Mouse (Mus musculus) ES-E14 (cell line): ENCODE results near the gene Actl6b. TPM values are rescaled to one million over a fixed set of nuclear protein-coding genes. Genes with fewer than 3 reads are reported as not detected.

ENCODE experiments used
- DNase-seq: peaks from one replicate; pipeline ENCODE4 v3.0.0-alpha.2; 2013; ENCODE audit warnings: low read depth, low spot score
- H3K27ac ChIP-seq: 2 replicates; pipeline ENCODE4 v1.5.1; 2012; ENCODE audit warnings: low read depth, mild to moderate bottlenecking, low read length, moderate library complexity, mixed read lengths; ENCODE audit not compliant: poor library complexity, insufficient read depth, severe bottlenecking
- H3K36me3 ChIP-seq: 2 replicates; pipeline ENCODE4 v1.6.1; 2012; ENCODE audit warnings: mild to moderate bottlenecking, low read length, moderate library complexity, mixed read lengths; ENCODE audit not compliant: control insufficient read depth, poor library complexity, insufficient read depth, severe bottlenecking
- H3K4me1 ChIP-seq, 2 experiments: fragments of 150-350 bp in 1 of 2; sonication (generic) in 1 of 2; 2 replicates each; pipeline ENCODE4 v1.6.1; 2012; ENCODE audit warnings: low read length in 2 of 2, mild to moderate bottlenecking in 1 of 2, mixed read lengths in 1 of 2; ENCODE audit not compliant: control insufficient read depth in 2 of 2, insufficient read depth in 2 of 2, poor library complexity in 1 of 2
- H3K4me3 ChIP-seq, 2 experiments: fragments of 150-350 bp in 1 of 2; sonication (generic) in 1 of 2; 2 replicates each; pipeline ENCODE4 v1.5.1; 2012; ENCODE audit warnings: low read length in 2 of 2, low read depth in 1 of 2, mild to moderate bottlenecking in 1 of 2, mixed read lengths in 1 of 2; ENCODE audit not compliant: insufficient read depth in 1 of 2, poor library complexity in 1 of 2, severe bottlenecking in 1 of 2
- H3K9ac ChIP-seq: 2 replicates; pipeline ENCODE4 v1.6.1; 2012; ENCODE audit warnings: low read depth, mild to moderate bottlenecking, low read length, mixed read lengths; ENCODE audit not compliant: poor library complexity, insufficient read depth, severe bottlenecking
- H3K9me3 ChIP-seq: fragments of 150-350 bp; sonication (generic); 2 replicates; pipeline ENCODE4 v1.6.1; 2012; ENCODE audit warnings: low read depth, mild to moderate bottlenecking, low read length; ENCODE audit not compliant: control insufficient read depth, insufficient read depth
- CHD2 ChIP-seq: IDR thresholded peaks from 2 replicates; pipeline ENCODE4 v1.6.1; 2014; ENCODE audit warnings: mild to moderate bottlenecking, low read depth, low read length, inconsistent platforms
- HCFC1 ChIP-seq: IDR thresholded peaks from 2 replicates; pipeline ENCODE4 v1.6.1; 2012; ENCODE audit warnings: low read length, inconsistent platforms, borderline replicate concordance; ENCODE audit not compliant: insufficient read depth
- MAFK ChIP-seq: IDR thresholded peaks from 2 replicates; pipeline ENCODE4 v1.6.1; 2014; ENCODE audit warnings: mild to moderate bottlenecking, low read depth, low read length, inconsistent platforms; ENCODE audit not compliant: insufficient read depth
- ZC3H11A ChIP-seq: IDR thresholded peaks from 2 replicates; pipeline ENCODE4 v1.6.1; 2012; ENCODE audit warnings: low read depth, mild to moderate bottlenecking, inconsistent platforms, low read length, borderline replicate concordance
- ZNF384 ChIP-seq: IDR thresholded peaks from 2 replicates; pipeline ENCODE4 v1.6.1; 2012; ENCODE audit warnings: low read depth, low read length, inconsistent platforms
- in situ Hi-C, 2 experiments: fragments of 600-800 bp; cut with MboI; formaldehyde crosslinking; loops; one replicate each; pipeline ENCODE4 v1.15.1; 2025; ENCODE audit warnings: low sequenced_read_pairs in 2 of 2, inconsistent platforms in 1 of 2; ENCODE audit not compliant: unreplicated experiment in 2 of 2
- total RNA-seq: library from RNA; depleted of rRNA; stranded (reverse); fragments of 300-350 nt; gene quantifications from 2 replicates; pipeline ENCODE4 v1.2.3, GENCODE M21; 2012

Actl6b gene
- total RNA-seq, 1 experiment = not detected

DNA sequence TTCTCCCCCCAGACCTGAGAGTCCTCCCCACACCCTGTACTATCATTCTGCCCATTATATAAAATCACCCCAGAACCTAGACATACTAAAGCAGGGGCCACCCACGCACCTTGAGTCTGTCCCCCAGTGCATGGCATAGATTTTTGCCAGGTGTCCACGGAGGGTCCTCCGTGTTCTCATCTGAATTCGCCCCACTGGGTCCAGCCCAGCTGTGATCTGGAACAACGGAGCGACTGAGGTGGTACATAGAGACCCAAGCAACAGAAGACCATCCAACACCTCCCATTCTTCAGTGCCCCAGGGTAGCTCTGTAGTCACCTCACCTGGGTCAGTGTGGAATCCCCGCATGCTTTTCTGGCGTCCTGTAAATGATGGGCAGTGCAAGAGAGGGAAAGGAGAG is 23.2 kb upstream of the Actl6b start:
- no peak for DNase-seq
- H3K4me1 ChIP-seq = peaks cover 0 to 17% of the 10 kb centered on the region in 2 experiments; a peak in 2 of 4 replicates
- H3K9me3 ChIP-seq = no peaks in the 10 kb centered on the region
- H3K9ac ChIP-seq = no peak overlapping the region
- 0 out of 4 replicates have a peak overlapping the region, but pooled peaks have one; percentile 28 to 86 for H3K4me3 ChIP-seq
- no peak overlapping the region for H3K27ac ChIP-seq
- TF ChIP-seq ZNF384 = no peak
- TF ChIP-seq CHD2 = no peak
- TF ChIP-seq MAFK = no peak
- TF ChIP-seq HCFC1 = no peak
- no peak for TF ChIP-seq ZC3H11A
- in situ Hi-C loops = no loop called here
- peaks cover 41% of the 10 kb centered on the region for H3K36me3 ChIP-seq

DNA sequence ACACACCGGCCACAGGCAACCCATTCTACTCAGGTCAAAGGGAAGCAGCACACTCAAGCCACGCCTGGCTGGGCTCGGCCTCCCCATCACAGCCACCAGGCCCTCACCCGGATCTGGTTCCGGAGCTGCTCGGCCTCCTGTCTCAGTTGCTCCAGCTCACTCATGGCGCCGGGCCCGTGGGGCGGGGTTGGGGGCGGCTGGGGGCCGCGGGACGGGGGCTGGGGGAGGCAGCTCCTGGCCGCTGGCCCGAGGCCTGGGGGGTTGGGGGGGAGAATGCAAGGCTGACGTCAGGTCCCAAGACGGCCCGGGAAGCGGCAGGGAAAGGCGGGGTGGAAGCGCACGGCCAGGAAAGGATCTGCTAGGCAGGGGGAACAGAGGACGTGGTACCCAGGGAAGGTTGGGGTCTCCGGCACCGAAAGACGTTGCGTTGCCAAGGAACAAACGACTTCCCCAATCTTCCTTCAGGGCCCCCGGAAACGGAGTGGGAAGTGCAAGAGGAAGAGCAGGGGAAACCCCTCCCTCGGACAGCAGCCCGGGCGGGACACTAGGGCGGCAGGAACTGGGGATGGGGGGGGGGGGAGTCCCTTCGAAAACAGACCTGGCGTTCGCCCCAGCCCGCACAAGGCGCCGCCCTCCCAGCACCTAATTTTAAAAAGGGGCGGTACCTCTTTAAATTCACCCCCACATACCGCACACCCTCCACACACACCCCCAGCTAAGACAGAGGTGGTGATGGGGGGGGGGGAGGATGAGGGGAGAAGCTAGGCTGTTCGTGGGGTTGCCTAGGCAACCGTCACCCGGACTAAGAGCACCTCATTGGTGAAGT is 22.5 kb upstream of the Actl6b start:
- peaks cover 33% of the 10 kb centered on the region for H3K36me3 ChIP-seq
- no peaks in the 10 kb centered on the region for H3K9me3 ChIP-seq
- peak overlapping the region; percentile 50 for H3K9ac ChIP-seq
- peaks cover 0 to 15% of the 10 kb centered on the region in 2 experiments; a peak in 2 of 4 replicates for H3K4me1 ChIP-seq
- no peak for TF ChIP-seq CHD2
- TF ChIP-seq MAFK = no peak
- no peak for TF ChIP-seq ZC3H11A
- TF ChIP-seq HCFC1 = no peak
- TF ChIP-seq ZNF384 = no peak
- DNase-seq = no peak
- peak overlapping the region; percentile 43 to 86 for H3K4me3 ChIP-seq
- no peak overlapping the region for H3K27ac ChIP-seq
- in situ Hi-C loops = no loop called here

DNA sequence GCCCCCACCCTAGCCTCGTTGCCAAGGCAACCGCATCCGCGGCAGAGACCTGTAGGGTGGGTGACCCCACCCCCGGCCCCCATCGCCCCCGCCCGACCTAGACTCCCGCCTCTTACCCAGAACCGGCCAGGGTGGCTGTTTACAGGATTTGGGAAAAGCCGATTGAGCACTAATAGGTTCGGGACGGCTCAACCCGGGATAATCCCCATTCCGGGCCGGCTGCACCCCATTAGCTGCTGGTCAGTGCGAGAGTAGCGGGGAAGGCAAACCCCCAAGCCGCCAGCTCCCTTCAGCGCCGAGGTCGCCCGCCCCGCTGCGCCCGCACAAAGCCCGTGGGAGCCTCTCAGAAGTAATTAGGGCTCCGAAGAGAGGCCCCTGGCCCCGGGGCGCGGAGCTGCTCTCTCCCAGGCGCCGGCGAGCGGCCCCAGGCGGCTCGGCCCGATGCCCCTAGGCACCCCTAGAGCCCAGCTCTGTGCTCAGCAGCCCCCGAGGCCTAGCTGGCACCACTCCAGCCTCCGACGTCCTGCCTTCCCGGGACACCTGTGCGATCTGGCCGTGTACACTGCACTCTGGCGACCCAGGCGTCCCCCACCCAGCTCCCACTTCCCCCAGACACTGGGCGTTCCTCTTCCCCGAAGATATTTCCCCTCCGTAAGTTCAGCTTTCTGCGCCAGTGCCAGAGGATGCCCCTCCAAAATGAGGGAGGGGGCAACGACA is 21.7 kb upstream of the Actl6b start:
- TF ChIP-seq ZNF384 (no peak), CHD2 (no peak), MAFK (no peak), ZC3H11A (no peak), HCFC1 (no peak)
- in situ Hi-C loops = no loop called here

DNA sequence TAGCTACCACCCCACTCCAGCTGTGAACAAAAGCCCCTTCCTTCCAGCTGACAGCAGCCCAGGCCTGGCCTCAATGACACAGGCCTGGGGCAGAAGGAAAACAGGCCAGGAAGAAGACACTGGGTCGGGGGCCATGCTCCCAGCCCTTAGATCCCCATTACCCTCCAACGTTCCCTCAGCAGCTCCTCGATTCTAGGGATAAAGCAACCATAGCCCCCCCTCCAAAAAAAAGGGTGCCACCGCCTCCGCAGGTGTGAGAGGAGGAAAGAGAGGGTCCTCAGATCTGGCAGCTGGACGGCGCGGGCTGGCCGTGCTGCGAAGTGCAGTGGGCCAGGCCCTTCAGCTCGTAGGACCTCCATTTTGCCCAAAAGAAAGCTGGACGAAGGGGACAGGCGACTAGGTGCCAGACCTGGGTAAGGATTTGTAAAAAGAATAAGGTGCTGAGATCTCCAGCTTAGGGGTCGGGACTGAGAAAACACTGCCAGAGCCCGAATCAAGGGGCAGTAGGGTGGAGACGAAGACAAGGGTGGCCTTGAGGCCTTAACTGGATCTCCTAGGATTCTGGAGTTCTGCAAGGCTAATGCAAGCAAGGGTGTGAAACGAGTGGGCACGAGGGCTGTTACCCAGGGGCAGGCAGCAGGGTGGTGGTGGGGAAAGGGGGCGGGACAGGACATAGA is 21.0 kb upstream of the Actl6b start:
- H3K36me3 ChIP-seq = peaks cover 23% of the 10 kb centered on the region
- peaks cover 0 to 7% of the 10 kb centered on the region in 2 experiments; a peak in 2 of 4 replicates for H3K4me1 ChIP-seq
- no peak for DNase-seq

More for the DNA sequence above, 21.7 kb upstream of the Actl6b start:
- no peak overlapping the region for H3K27ac ChIP-seq
- H3K4me3 ChIP-seq = peak overlapping the region; percentile 43 to 86
- H3K9me3 ChIP-seq = no peaks in the 10 kb centered on the region
- DNase-seq = no peak
- H3K9ac ChIP-seq = peak overlapping the region; percentile 83; the same call in 1 of the 2 replicates
- peaks cover 27% of the 10 kb centered on the region for H3K36me3 ChIP-seq
- peaks cover 0 to 9% of the 10 kb centered on the region in 2 experiments; a peak in 2 of 4 replicates for H3K4me1 ChIP-seq

More for the DNA sequence above, 21.0 kb upstream of the Actl6b start:
- Histone ChIP-seq H3K9me3 (no peaks in the 10 kb centered on the region), H3K4me3 (peak overlapping the region; percentile 43 to 86), H3K9ac (peak overlapping the region; percentile 83), H3K27ac (no peak overlapping the region)
- no peak for TF ChIP-seq ZC3H11A
- TF ChIP-seq HCFC1 = no peak
- TF ChIP-seq MAFK = no peak
- no peak for TF ChIP-seq ZNF384
- TF ChIP-seq CHD2 = no peak
- in situ Hi-C loops = no loop called here
